Mouse (Mus musculus): ENCODE results near the gene Nck2. TPM values are rescaled to one million over a fixed set of nuclear protein-coding genes. Genes with fewer than 3 reads are reported as not detected.

The Nck2 gene
- polyA plus RNA-seq, 1 experiment: 106 TPM

- TF ChIP-seq GATA1 (IDR thresholded peaks at IDR 0.05; ENCODE audit: borderline replicate concordance, low read length): no peak
- TF ChIP-seq FLI1 (IDR thresholded peaks at IDR 0.05; ENCODE audit: low read length): no peak
- Histone ChIP-seq H3K36me3 (replicated peaks; ENCODE audit: low read length) (peaks cover 91% of the 10 kb centered on the region), H3K4me3 (replicated peaks) (peak overlapping the region; percentile 87), H3K4me1 (peaks cover 96% of the 10 kb centered on the region), H3K27me3 (replicated peaks) (no peaks in the 10 kb centered on the region), H3K9me3 (no peaks in the 10 kb centered on the region)
These were observed 29.6 kb downstream of the Nck2 start for GRCm38 (mm10) chr1:43473734-43474534.

- no peak for TF ChIP-seq FLI1 (IDR thresholded peaks at IDR 0.05; ENCODE audit: low read length)
- Histone ChIP-seq H3K9me3 (no peaks in the 10 kb centered on the region), H3K36me3 (replicated peaks; ENCODE audit: low read length) (peaks cover 91% of the 10 kb centered on the region), H3K4me3 (replicated peaks) (peak overlapping the region; percentile 87), H3K4me1 (peaks cover 96% of the 10 kb centered on the region), H3K27me3 (replicated peaks) (no peaks in the 10 kb centered on the region)
These were observed 30.4 kb downstream of the Nck2 start for GRCm38 (mm10) chr1:43474535-43475409.

- Histone ChIP-seq H3K36me3 (replicated peaks; ENCODE audit: low read length) (peaks cover 92% of the 10 kb centered on the region), H3K4me3 (replicated peaks) (peak overlapping the region; percentile 83), H3K27me3 (replicated peaks) (no peaks in the 10 kb centered on the region), H3K4me1 (peaks cover 96% of the 10 kb centered on the region), H3K9me3 (no peaks in the 10 kb centered on the region)
- TF ChIP-seq FLI1 (IDR thresholded peaks at IDR 0.05; ENCODE audit: low read length) (no peak), GATA1 (IDR thresholded peaks at IDR 0.05; ENCODE audit: borderline replicate concordance, low read length) (no peak)
These were observed 33.6 kb downstream of the Nck2 start for GRCm38 (mm10) chr1:43477954-43478353.

- TF ChIP-seq GATA1 (IDR thresholded peaks at IDR 0.05; ENCODE audit: borderline replicate concordance, low read length) (no peak), FLI1 (IDR thresholded peaks at IDR 0.05; ENCODE audit: low read length) (no peak)
- Histone ChIP-seq H3K4me1 (peaks cover 100% of the 10 kb centered on the region), H3K4me3 (replicated peaks) (peak overlapping the region; percentile 79), H3K27me3 (replicated peaks) (no peaks in the 10 kb centered on the region), H3K9me3 (no peaks in the 10 kb centered on the region), H3K36me3 (replicated peaks; ENCODE audit: low read length) (peaks cover 82% of the 10 kb centered on the region)
These were observed 40.8 kb downstream of the Nck2 start for GRCm38 (mm10) chr1:43485204-43485603.

- Histone ChIP-seq H3K4me1 (peaks cover 100% of the 10 kb centered on the region), H3K4me3 (replicated peaks) (peak overlapping the region; percentile 15), H3K36me3 (replicated peaks; ENCODE audit: low read length) (peaks cover 76% of the 10 kb centered on the region), H3K9me3 (no peaks in the 10 kb centered on the region), H3K27me3 (replicated peaks) (no peaks in the 10 kb centered on the region)
- TF ChIP-seq GATA1 (IDR thresholded peaks at IDR 0.05; ENCODE audit: borderline replicate concordance, low read length) (no peak), FLI1 (IDR thresholded peaks at IDR 0.05; ENCODE audit: low read length) (no peak)
These were observed 42.1 kb downstream of the Nck2 start for GRCm38 (mm10) chr1:43486500-43486899.

GRCm38 (mm10) chr1:43486956-43487722 lies 42.8 kb downstream of the Nck2 start:
- peaks cover 77% of the 10 kb centered on the region for H3K36me3 ChIP-seq (replicated peaks; ENCODE audit: low read length)
- TF ChIP-seq FLI1 (IDR thresholded peaks at IDR 0.05; ENCODE audit: low read length) (no peak), GATA1 (IDR thresholded peaks at IDR 0.05; ENCODE audit: borderline replicate concordance, low read length) (no peak)
- H3K4me1 ChIP-seq: peaks cover 100% of the 10 kb centered on the region
- H3K27me3 ChIP-seq (replicated peaks): no peaks in the 10 kb centered on the region
- H3K9me3 ChIP-seq: no peaks in the 10 kb centered on the region
- no peak overlapping the region for H3K4me3 ChIP-seq (replicated peaks)

- Histone ChIP-seq H3K36me3 (replicated peaks; ENCODE audit: low read length) (peaks cover 73% of the 10 kb centered on the region), H3K4me1 (peaks cover 100% of the 10 kb centered on the region), H3K4me3 (replicated peaks) (no peak overlapping the region), H3K27me3 (replicated peaks) (no peaks in the 10 kb centered on the region), H3K9me3 (no peaks in the 10 kb centered on the region)
- TF ChIP-seq GATA1 (IDR thresholded peaks at IDR 0.05; ENCODE audit: borderline replicate concordance, low read length): no peak
- no peak for TF ChIP-seq FLI1 (IDR thresholded peaks at IDR 0.05; ENCODE audit: low read length)
These were observed 44.9 kb downstream of the Nck2 start for GRCm38 (mm10) chr1:43489311-43489710.

GRCm38 (mm10) chr1:43491506-43492269 lies 47.3 kb downstream of the Nck2 start:
- no peak for TF ChIP-seq GATA1 (IDR thresholded peaks at IDR 0.05; ENCODE audit: borderline replicate concordance, low read length)
- no peak for TF ChIP-seq FLI1 (IDR thresholded peaks at IDR 0.05; ENCODE audit: low read length)
- Histone ChIP-seq H3K36me3 (replicated peaks; ENCODE audit: low read length) (peaks cover 78% of the 10 kb centered on the region), H3K27me3 (replicated peaks) (no peaks in the 10 kb centered on the region), H3K9me3 (no peaks in the 10 kb centered on the region), H3K4me1 (peaks cover 98% of the 10 kb centered on the region), H3K4me3 (replicated peaks) (peak overlapping the region; percentile 9)

Measured in megakaryocyte, embryonic 14.5 days (primary cell).